Comparison of ENCODE assay signal across 11 mouse cellular contexts in the genomic region with DNA sequence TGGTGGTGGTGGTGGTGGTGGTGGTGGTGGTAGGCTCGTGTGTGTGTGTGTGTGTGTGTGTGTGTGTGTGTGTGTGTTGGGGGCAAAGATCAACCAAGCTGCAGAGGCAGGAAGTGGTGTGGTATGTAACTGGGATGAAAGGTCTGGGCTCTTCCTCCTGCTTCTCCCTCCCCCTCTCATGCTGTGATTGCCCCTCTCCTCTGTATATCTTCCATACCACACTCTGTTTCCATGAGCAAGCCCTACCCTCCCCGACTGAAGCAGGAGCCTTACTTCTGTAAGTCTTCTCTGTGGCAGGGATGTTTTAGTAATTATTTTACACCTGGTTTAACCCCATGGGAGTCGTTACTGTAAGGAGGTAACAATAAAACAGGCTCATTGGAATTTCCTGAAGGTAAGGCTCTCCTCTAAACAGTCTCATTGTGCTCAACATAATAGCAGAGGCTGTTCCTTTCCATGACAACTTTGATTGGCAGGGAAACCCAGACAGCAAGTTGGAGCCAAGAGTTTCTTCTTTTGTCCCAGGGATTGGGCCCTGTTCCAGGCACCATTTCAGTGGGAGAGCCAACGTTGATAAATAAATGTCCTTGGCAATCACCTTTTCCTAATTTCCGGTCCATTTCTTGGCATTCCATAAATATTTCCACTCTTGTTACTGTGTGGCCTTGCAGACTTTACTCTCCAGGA.
DNase-seq lines count a peak whose midpoint lies in the region; ATAC-seq and TF ChIP-seq lines count a peak whose summit lies in the region.
"Had no signal": no experiment of that assay in that cellular context is flagged by ENCODE, and none has a peak within 500 bp of the region (broad histone marks: within the 10 kb centered on the region; RNA-seq: fewer than 3 reads in every experiment).

No protein-coding gene starts in this region.

- H3K4me2 ChIP-seq in heart, embryonic 11.5 days = no peak overlapping the region
- H3K4me2 ChIP-seq in midbrain, postnatal 0 days (ENCODE audit: low read depth, low read length, poor library complexity, severe bottlenecking) = no peak overlapping the region
- no peak overlapping the region for H3K4me2 ChIP-seq in midbrain, embryonic 16.5 days (ENCODE audit: low read length)
- H3K4me2 ChIP-seq in heart, postnatal 0 days (ENCODE audit: low read depth, low read length) = no peak overlapping the region
- H3K4me2 ChIP-seq: embryonic facial prominence, embryonic 12.5 days; kidney, embryonic 15.5 days; midbrain, embryonic 15.5 days had no signal

- no peak overlapping the region for H3K27ac ChIP-seq in heart, adult 2 months
- H3K27ac ChIP-seq in heart, embryonic 11.5 days (ENCODE audit: low read depth, low read length) = no peak overlapping the region
- H3K27ac ChIP-seq in midbrain, postnatal 0 days (ENCODE audit: low read depth, low read length) = no peak overlapping the region
- H3K27ac ChIP-seq in midbrain, embryonic 16.5 days (ENCODE audit: low read length) = no peak overlapping the region
- H3K27ac ChIP-seq in heart, postnatal 0 days (ENCODE audit: low read depth) = no peak overlapping the region
- H3K27ac ChIP-seq: embryonic facial prominence, embryonic 12.5 days; kidney, embryonic 15.5 days; midbrain, embryonic 15.5 days had no signal

- no peak for TF ChIP-seq CTCF in heart, adult 2 months (IDR thresholded peaks at IDR 0.05)
- no peak for TF ChIP-seq CTCF in midbrain, postnatal 0 days (IDR thresholded peaks at IDR 0.05)
- no peak for TF ChIP-seq CTCF in heart, postnatal 0 days (IDR thresholded peaks at IDR 0.05; ENCODE audit: low read depth)

- no peak for TF ChIP-seq EP300 in heart, adult 2 months (IDR thresholded peaks at IDR 0.05; ENCODE audit: insufficient read depth, low read depth, low read length)
- TF ChIP-seq EP300 in heart, postnatal 0 days (IDR thresholded peaks at IDR 0.05; ENCODE audit: low read depth) = no peak

- H3K9ac ChIP-seq in heart, adult 2 months (ENCODE audit: low read depth, low read length) = no peak overlapping the region
- H3K9ac ChIP-seq in heart, embryonic 11.5 days (ENCODE audit: low read depth, low read length) = no peak overlapping the region
- no peak overlapping the region for H3K9ac ChIP-seq in midbrain, postnatal 0 days (replicated peaks; ENCODE audit: low read length, poor library complexity, severe bottlenecking)
- no peak overlapping the region for H3K9ac ChIP-seq in midbrain, embryonic 16.5 days (ENCODE audit: low read depth, low read length)
- no peak overlapping the region for H3K9ac ChIP-seq in heart, postnatal 0 days (replicated peaks; ENCODE audit: low read depth, low read length)
- H3K9ac ChIP-seq: embryonic facial prominence, embryonic 12.5 days; kidney, embryonic 15.5 days; midbrain, embryonic 15.5 days had no signal

- no peaks in the 10 kb centered on the region; the same call in none of the 2 replicates for H3K9me3 ChIP-seq in heart, embryonic 11.5 days (replicated peaks; ENCODE audit: control insufficient read depth, low read length)
- no peaks in the 10 kb centered on the region for H3K9me3 ChIP-seq in midbrain, postnatal 0 days (ENCODE audit: low read length)
- no peaks in the 10 kb centered on the region for H3K9me3 ChIP-seq in midbrain, embryonic 16.5 days (replicated peaks; ENCODE audit: control insufficient read depth, low read length, poor library complexity, severe bottlenecking)
- peaks cover 9% of the 10 kb centered on the region; the same call in 1 of the 2 replicates for H3K9me3 ChIP-seq in heart, postnatal 0 days (replicated peaks; ENCODE audit: control insufficient read depth, low read length)
- H3K9me3 ChIP-seq: embryonic facial prominence, embryonic 12.5 days had no signal

- H3K27me3 ChIP-seq in heart, adult 2 months (ENCODE audit: control insufficient read depth, insufficient read depth, low read length) = no peaks in the 10 kb centered on the region
- no peaks in the 10 kb centered on the region for H3K27me3 ChIP-seq in heart, embryonic 11.5 days (ENCODE audit: control insufficient read depth, insufficient read depth, low read length)
- no peaks in the 10 kb centered on the region for H3K27me3 ChIP-seq in midbrain, postnatal 0 days (ENCODE audit: insufficient read depth, low read length)
- no peaks in the 10 kb centered on the region for H3K27me3 ChIP-seq in midbrain, embryonic 16.5 days (ENCODE audit: control insufficient read depth, insufficient read depth, low read depth, low read length)
- H3K27me3 ChIP-seq in heart, postnatal 0 days (ENCODE audit: control insufficient read depth, insufficient read depth, low read length) = no peaks in the 10 kb centered on the region
- H3K27me3 ChIP-seq: embryonic facial prominence, embryonic 12.5 days; kidney, embryonic 15.5 days; midbrain, embryonic 15.5 days had no signal

- H3K36me3 ChIP-seq in heart, adult 2 months (ENCODE audit: control insufficient read depth, insufficient read depth, low read length) = no peaks in the 10 kb centered on the region
- H3K36me3 ChIP-seq in heart, embryonic 11.5 days (ENCODE audit: control insufficient read depth, insufficient read depth, low read length) = no peaks in the 10 kb centered on the region
- no peaks in the 10 kb centered on the region for H3K36me3 ChIP-seq in midbrain, postnatal 0 days (ENCODE audit: insufficient read depth, low read length)
- no peaks in the 10 kb centered on the region for H3K36me3 ChIP-seq in midbrain, embryonic 16.5 days (ENCODE audit: control insufficient read depth, insufficient read depth, low read length)
- no peaks in the 10 kb centered on the region for H3K36me3 ChIP-seq in heart, postnatal 0 days (replicated peaks; ENCODE audit: control insufficient read depth, insufficient read depth, low read length)
- H3K36me3 ChIP-seq: embryonic facial prominence, embryonic 12.5 days; G1E; kidney, embryonic 15.5 days; midbrain, embryonic 15.5 days had no signal

- no peak overlapping the region for H3K4me3 ChIP-seq in heart, adult 2 months
- H3K4me3 ChIP-seq in heart, embryonic 11.5 days (ENCODE audit: low read depth, low read length) = no peak overlapping the region
- H3K4me3 ChIP-seq in midbrain, postnatal 0 days (ENCODE audit: low read depth, low read length) = no peak overlapping the region
- no peak overlapping the region for H3K4me3 ChIP-seq in midbrain, embryonic 16.5 days (ENCODE audit: low read depth, low read length)
- H3K4me3 ChIP-seq in heart, postnatal 0 days (ENCODE audit: low read depth, low read length) = no peak overlapping the region
- H3K4me3 ChIP-seq: embryonic facial prominence, embryonic 12.5 days; kidney, embryonic 15.5 days; midbrain, embryonic 15.5 days had no signal

- ATAC-seq in heart, embryonic 11.5 days (replicated peaks; ENCODE audit: insufficient number of reproducible peaks, low FRiP score, low TSS enrichment) = no peak
- no peak for ATAC-seq in midbrain, postnatal 0 days (ENCODE audit: low FRiP score)
- ATAC-seq in midbrain, embryonic 16.5 days = no peak
- no peak for ATAC-seq in heart, postnatal 0 days (ENCODE audit: insufficient read depth, low read depth)
- ATAC-seq: midbrain, embryonic 15.5 days had no signal

- peak; percentile 26 to 62 for DNase-seq in heart, adult 2 months
- peak; percentile 21 for DNase-seq in midbrain, postnatal 0 days (ENCODE audit: low spot score)
- peak; percentile 20 for DNase-seq in heart, postnatal 0 days (ENCODE audit: low spot score)
- DNase-seq in skeletal muscle tissue, adult 2 months (ENCODE audit: low read depth, low spot score) = peak; percentile 29
- no peak for DNase-seq in left cerebral cortex, postnatal 36 days (ENCODE audit: low spot score in 2 of 2)

- TF ChIP-seq POLR2A in heart, adult 2 months (IDR thresholded peaks at IDR 0.05; ENCODE audit: insufficient read depth, low read depth, low read length) = no peak

- WGBS in heart, adult 2 months = 26% methylated on average over 5 of the region's 5 CpGs
- 51% methylated on average over 5 of the region's 5 CpGs for WGBS in heart, embryonic 11.5 days (ENCODE audit: insufficient replicate concordance)
- 50% methylated on average over 5 of the region's 5 CpGs for WGBS in midbrain, postnatal 0 days
- WGBS in midbrain, embryonic 16.5 days = 53% methylated on average over 5 of the region's 5 CpGs
- WGBS in heart, postnatal 0 days = 15% methylated on average over 4 of the region's 5 CpGs

- intact Hi-C loops in heart, adult 2 months (cut with DNase I) = loop anchor here (5.0 kb wide), 1 partner anchor 146 kb away; no protein-coding TSS in a partner anchor
- intact Hi-C loops in left cerebral cortex, postnatal 36 days (cut with DNase I) = no loop called here

- H3K79me2 ChIP-seq in heart, adult 2 months (replicated peaks; ENCODE audit: control insufficient read depth, insufficient read depth, low read length) = no peaks in the 10 kb centered on the region

- H3K4me1 ChIP-seq in heart, adult 2 months (ENCODE audit: control insufficient read depth, insufficient read depth, low read length) = peaks cover 5% of the 10 kb centered on the region
- no peaks in the 10 kb centered on the region for H3K4me1 ChIP-seq in heart, embryonic 11.5 days (ENCODE audit: control insufficient read depth, insufficient read depth, low read length)
- no peaks in the 10 kb centered on the region for H3K4me1 ChIP-seq in midbrain, postnatal 0 days (ENCODE audit: insufficient read depth, low read length)
- no peaks in the 10 kb centered on the region for H3K4me1 ChIP-seq in midbrain, embryonic 16.5 days (ENCODE audit: control insufficient read depth, insufficient read depth, low read length)
- H3K4me1 ChIP-seq in heart, postnatal 0 days (ENCODE audit: control insufficient read depth, insufficient read depth) = no peaks in the 10 kb centered on the region
- H3K4me1 ChIP-seq: embryonic facial prominence, embryonic 12.5 days; midbrain, embryonic 15.5 days had no signal

Comparison
In these comparisons a context has a peak if more than half of its experiments do, and no peak if none do; other contexts are left out.
1. DNase-seq: peak in heart, adult 2 months (2 of 2), midbrain, postnatal 0 days (single experiment), heart, postnatal 0 days (single experiment) and skeletal muscle tissue, adult 2 months (single experiment); none in left cerebral cortex, postnatal 36 days (0 of 2).